Mouse (Mus musculus) C2C12 (cell line): ENCODE data around the gene Rabl6.

Experiments
- CEBPB ChIP-seq: IDR thresholded peaks from one replicate; pipeline ENCODE4 v1.6.1; 2011; ENCODE audit warnings: low read depth, mild to moderate bottlenecking, control low read depth, moderate library complexity
- CTCF ChIP-seq: IDR thresholded peaks from one replicate; pipeline ENCODE4 v1.5.1; 2011; ENCODE audit not compliant: control insufficient read depth, insufficient read depth, insufficient read length
- USF1 ChIP-seq: IDR thresholded peaks from one replicate; pipeline ENCODE4 v1.6.1; 2011; ENCODE audit warnings: low read depth, mild to moderate bottlenecking, control low read depth, moderate library complexity

DNA sequence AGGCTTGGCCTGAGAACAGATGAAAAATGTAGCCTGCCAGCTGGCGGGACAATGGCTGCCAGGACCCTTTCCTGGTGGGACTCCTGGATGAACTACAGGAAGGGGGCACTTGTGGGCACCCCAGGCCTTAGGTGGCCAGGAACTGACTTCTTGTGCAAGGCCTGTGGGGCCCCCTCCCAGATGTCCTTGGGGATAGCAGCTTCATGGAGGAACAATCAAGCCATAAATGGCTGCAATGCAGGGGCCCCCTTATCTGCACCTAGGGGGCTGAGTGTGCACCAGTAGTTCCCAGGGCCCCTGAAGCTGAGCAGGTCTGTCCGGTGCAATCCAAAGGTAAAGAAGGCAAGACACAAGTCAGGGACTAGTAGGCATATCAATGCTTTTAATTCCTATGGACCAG lies 35.3 kb downstream of the Rabl6 start:
- TF ChIP-seq CTCF, result no peak
- no peak for TF ChIP-seq USF1
- no peak for TF ChIP-seq CEBPB
